Mouse (Mus musculus): ENCODE data around the gene Tas1r3. TPM values are rescaled to one million over a fixed set of nuclear protein-coding genes. Genes with fewer than 3 reads are reported as not detected.

Tas1r3 gene
- polyA plus RNA-seq (2015; fragmentation: Nextera tagmentation; extraction: Ambion mirVana) = 0.47 and 0.57 TPM in 2 replicates

DNA sequence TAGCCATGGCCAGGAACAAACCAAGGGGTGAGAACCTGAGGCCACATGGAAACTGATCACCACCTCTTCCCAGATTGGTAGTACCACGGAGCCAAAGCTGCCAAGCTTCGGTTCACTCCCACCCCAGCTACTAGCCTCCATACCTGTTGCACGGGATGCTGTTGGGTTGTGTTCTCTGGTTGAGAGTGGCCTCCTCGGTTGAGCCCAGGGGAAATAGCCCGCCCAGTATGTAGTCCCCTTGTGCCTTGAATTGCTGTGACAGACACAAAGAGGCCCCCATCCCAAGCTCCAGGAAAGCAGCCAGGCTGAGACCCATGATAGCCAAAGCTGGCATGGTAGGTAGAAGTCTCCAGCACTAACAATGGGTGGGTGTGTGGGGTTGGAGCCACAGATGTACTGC is at the start of gene Tas1r3:
Gene Tas1r3 (minus strand): TSS at position 362 of the 400 bp plus-strand sequence.
- no peak within 1 kb of the TSS for H3K9ac ChIP-seq
- H3K4me3 ChIP-seq = no peak within 1 kb of the TSS
- H3K4me1 ChIP-seq (replicated peaks) = 0 out of 2 replicates have a peak, but pooled peaks cover under 1% of the 10 kb centered on the region
- no peak within 1 kb of the TSS for H3K4me2 ChIP-seq
- ATAC-seq (ENCODE audit: low FRiP score) = no peak
- H3K27ac ChIP-seq = no peak within 1 kb of the TSS
- no peaks in the 10 kb centered on the region for H3K27me3 ChIP-seq
- WGBS = 81% methylated on average over 5 of the region's 5 CpGs
- no peaks in the 10 kb centered on the region for H3K9me3 ChIP-seq
- peaks cover 72% of the 10 kb centered on the region for H3K36me3 ChIP-seq

GRCm38 (mm10) chr4:155908751-155909150 is 45.6 kb upstream of the Tas1r3 start:
- H3K27ac ChIP-seq = no peak overlapping the region
- H3K27me3 ChIP-seq = no peaks in the 10 kb centered on the region
- ATAC-seq (ENCODE audit: low FRiP score) = no peak
- H3K9ac ChIP-seq = no peak overlapping the region
- peaks cover 41% of the 10 kb centered on the region for H3K36me3 ChIP-seq
- no peak overlapping the region for H3K4me2 ChIP-seq
- H3K4me1 ChIP-seq (replicated peaks) = no peaks in the 10 kb centered on the region
- no peak overlapping the region for H3K4me3 ChIP-seq
- 93% methylated on average over 4 of the region's 4 CpGs for WGBS
- H3K9me3 ChIP-seq = no peaks in the 10 kb centered on the region

GRCm38 (mm10) chr4:155908281-155908680 is 45.1 kb upstream of the Tas1r3 start:
- no peak for ATAC-seq (ENCODE audit: low FRiP score)

DNA sequence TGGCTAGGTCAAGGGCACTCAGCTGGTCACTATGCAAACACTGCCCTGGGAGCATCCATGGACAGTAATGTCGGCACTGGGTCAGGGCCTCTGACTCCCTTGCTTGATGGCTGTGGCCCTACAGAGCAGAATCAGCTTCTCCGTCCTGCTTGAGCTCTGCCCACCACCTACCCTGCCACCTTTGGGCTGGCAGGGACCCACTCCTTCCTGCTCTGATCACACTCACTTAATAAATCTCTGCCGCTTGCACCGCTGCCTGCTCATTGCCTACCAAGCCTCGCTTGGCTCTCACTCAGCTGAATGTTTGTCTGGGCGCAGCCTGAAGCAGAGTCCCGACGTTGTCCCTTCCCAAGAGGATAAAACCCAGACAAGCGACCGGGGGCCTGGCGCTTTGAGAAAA is 43.8 kb upstream of the Tas1r3 start:
- H3K36me3 ChIP-seq = peaks cover 58% of the 10 kb centered on the region
- no peak overlapping the region for H3K4me3 ChIP-seq
- no peaks in the 10 kb centered on the region for H3K9me3 ChIP-seq
- H3K27me3 ChIP-seq = no peaks in the 10 kb centered on the region
- ATAC-seq (ENCODE audit: low FRiP score) = no peak
- no peak overlapping the region for H3K4me2 ChIP-seq
- H3K9ac ChIP-seq = no peak overlapping the region
- no peak overlapping the region for H3K27ac ChIP-seq
- no peaks in the 10 kb centered on the region for H3K4me1 ChIP-seq (replicated peaks)
- 89% methylated on average over 11 of the region's 11 CpGs for WGBS

More at GRCm38 (mm10) chr4:155908281-155908680, 45.1 kb upstream of the Tas1r3 start:
- H3K27me3 ChIP-seq = no peaks in the 10 kb centered on the region
- no peaks in the 10 kb centered on the region for H3K9me3 ChIP-seq
- H3K4me1 ChIP-seq (replicated peaks) = no peaks in the 10 kb centered on the region
- H3K9ac ChIP-seq = no peak overlapping the region
- WGBS = 83% methylated on average over 7 of the region's 7 CpGs
- peaks cover 45% of the 10 kb centered on the region for H3K36me3 ChIP-seq
- no peak overlapping the region for H3K27ac ChIP-seq
- no peak overlapping the region for H3K4me3 ChIP-seq
- no peak overlapping the region for H3K4me2 ChIP-seq

DNA sequence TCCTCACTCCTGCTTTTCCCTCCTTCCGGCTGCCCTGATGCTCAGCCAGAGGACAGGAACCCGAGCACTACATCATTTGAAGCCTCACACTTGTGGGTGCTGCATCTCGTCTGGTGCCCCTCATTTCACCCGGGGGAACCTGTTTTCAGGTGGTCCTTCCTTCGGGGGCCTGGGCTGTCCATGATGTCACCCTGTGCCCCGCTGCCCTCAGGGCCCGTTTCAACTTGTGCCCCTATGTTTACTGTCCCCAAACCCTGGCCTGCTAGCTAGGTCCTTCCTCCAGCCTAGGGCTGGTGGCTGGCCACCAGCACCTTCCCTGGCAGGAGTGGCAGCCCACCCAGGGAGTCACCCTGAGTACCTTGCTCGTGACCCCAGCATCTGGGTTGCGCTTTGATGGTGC is 43.0 kb upstream of the Tas1r3 start:
- no peak for ATAC-seq (ENCODE audit: low FRiP score)
- Histone ChIP-seq H3K9ac (no peak overlapping the region), H3K27ac (no peak overlapping the region), H3K9me3 (no peaks in the 10 kb centered on the region), H3K4me3 (no peak overlapping the region), H3K36me3 (peaks cover 67% of the 10 kb centered on the region), H3K4me1 (replicated peaks) (no peaks in the 10 kb centered on the region), H3K4me2 (no peak overlapping the region), H3K27me3 (no peaks in the 10 kb centered on the region)
- WGBS = 88% methylated on average over 9 of the region's 9 CpGs

DNA sequence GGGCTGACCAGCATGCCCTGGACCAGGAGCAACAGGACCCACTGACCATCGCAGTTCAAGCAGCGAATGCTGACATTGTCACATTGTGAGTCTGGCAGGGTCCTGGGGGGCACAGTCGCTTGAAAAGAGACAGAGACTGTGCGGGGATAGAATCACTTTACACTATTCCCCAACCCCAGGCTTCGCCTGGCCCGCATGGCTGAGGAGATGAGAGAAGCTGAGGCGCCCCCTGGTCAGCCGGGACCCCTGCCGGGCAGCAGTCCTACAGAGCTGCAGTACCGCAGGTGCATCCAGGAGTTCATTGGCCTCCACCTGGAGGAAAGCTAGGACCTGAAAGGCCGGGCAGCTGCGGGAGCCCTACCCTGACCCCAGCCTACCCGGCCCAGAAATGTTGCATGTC is 42.5 kb upstream of the Tas1r3 start:
- Histone ChIP-seq H3K9me3 (no peaks in the 10 kb centered on the region), H3K27ac (no peak overlapping the region), H3K4me1 (replicated peaks) (no peaks in the 10 kb centered on the region), H3K36me3 (peaks cover 72% of the 10 kb centered on the region), H3K4me3 (no peak overlapping the region), H3K9ac (no peak overlapping the region), H3K4me2 (no peak overlapping the region), H3K27me3 (no peaks in the 10 kb centered on the region)
- WGBS = 86% methylated on average over 13 of the region's 13 CpGs
- ATAC-seq (ENCODE audit: low FRiP score) = no peak

- H3K36me3 ChIP-seq = peaks cover 83% of the 10 kb centered on the region
- no peak for ATAC-seq (ENCODE audit: low FRiP score)
Measured at GRCm38 (mm10) chr4:155904318-155905102, 41.3 kb upstream of the Tas1r3 start.

GRCm38 (mm10) chr4:155903246-155903645 is 40.1 kb upstream of the Tas1r3 start:
- ATAC-seq (ENCODE audit: low FRiP score) = no peak
- Histone ChIP-seq H3K9ac (no peak overlapping the region), H3K4me3 (no peak overlapping the region), H3K27me3 (no peaks in the 10 kb centered on the region), H3K9me3 (no peaks in the 10 kb centered on the region), H3K4me2 (no peak overlapping the region), H3K4me1 (replicated peaks) (no peaks in the 10 kb centered on the region), H3K27ac (no peak overlapping the region), H3K36me3 (peaks cover 96% of the 10 kb centered on the region)
- WGBS = 96% methylated on average over 13 of the region's 13 CpGs

More at GRCm38 (mm10) chr4:155904318-155905102, 41.3 kb upstream of the Tas1r3 start:
- Histone ChIP-seq H3K27me3 (no peaks in the 10 kb centered on the region), H3K4me1 (replicated peaks) (no peaks in the 10 kb centered on the region), H3K9ac (no peak overlapping the region), H3K4me2 (no peak overlapping the region), H3K9me3 (no peaks in the 10 kb centered on the region), H3K4me3 (no peak overlapping the region), H3K27ac (no peak overlapping the region)
- 93% methylated on average over 13 of the region's 13 CpGs for WGBS

GRCm38 (mm10) chr4:155901205-155901604 is 38.0 kb upstream of the Tas1r3 start:
- ATAC-seq (ENCODE audit: low FRiP score) = no peak
- no peak overlapping the region for H3K9ac ChIP-seq
- 91% methylated on average over 3 of the region's 3 CpGs for WGBS
- H3K4me1 ChIP-seq (replicated peaks) = peaks cover 2% of the 10 kb centered on the region; the same call in 1 of the 2 replicates
- no peak overlapping the region for H3K4me3 ChIP-seq
- H3K4me2 ChIP-seq = no peak overlapping the region
- H3K9me3 ChIP-seq = no peaks in the 10 kb centered on the region
- peaks cover 94% of the 10 kb centered on the region for H3K36me3 ChIP-seq
- H3K27ac ChIP-seq = no peak overlapping the region
- H3K27me3 ChIP-seq = no peaks in the 10 kb centered on the region

- H3K9me3 ChIP-seq = no peaks in the 10 kb centered on the region
- H3K9ac ChIP-seq = no peak overlapping the region
- H3K27me3 ChIP-seq = no peaks in the 10 kb centered on the region
- ATAC-seq (ENCODE audit: low FRiP score) = no peak
- H3K27ac ChIP-seq = no peak overlapping the region
- H3K4me2 ChIP-seq = no peak overlapping the region
- 96% methylated on average over 7 of the region's 7 CpGs for WGBS
- peaks cover 83% of the 10 kb centered on the region for H3K36me3 ChIP-seq
- no peak overlapping the region for H3K4me3 ChIP-seq
- H3K4me1 ChIP-seq (replicated peaks) = peaks cover 20% of the 10 kb centered on the region
Measured at GRCm38 (mm10) chr4:155899355-155899754, 36.2 kb upstream of the Tas1r3 start.

GRCm38 (mm10) chr4:155898318-155898717 is 35.2 kb upstream of the Tas1r3 start:
- H3K4me2 ChIP-seq = no peak overlapping the region
- H3K9me3 ChIP-seq = no peaks in the 10 kb centered on the region
- H3K27me3 ChIP-seq = no peaks in the 10 kb centered on the region
- 99% methylated on average over 2 of the region's 2 CpGs for WGBS
- no peak for ATAC-seq (ENCODE audit: low FRiP score)
- peaks cover 30% of the 10 kb centered on the region for H3K4me1 ChIP-seq (replicated peaks)
- no peak overlapping the region for H3K27ac ChIP-seq
- no peak overlapping the region for H3K4me3 ChIP-seq
- peaks cover 72% of the 10 kb centered on the region for H3K36me3 ChIP-seq
- H3K9ac ChIP-seq = no peak overlapping the region

GRCm38 (mm10) chr4:155896461-155896860 is 33.3 kb upstream of the Tas1r3 start:
- Histone ChIP-seq H3K27ac (no peak overlapping the region), H3K4me2 (no peak overlapping the region), H3K27me3 (no peaks in the 10 kb centered on the region), H3K9ac (no peak overlapping the region), H3K9me3 (no peaks in the 10 kb centered on the region), H3K4me1 (replicated peaks) (peaks cover 39% of the 10 kb centered on the region), H3K4me3 (no peak overlapping the region), H3K36me3 (peaks cover 54% of the 10 kb centered on the region)
- ATAC-seq (ENCODE audit: low FRiP score) = no peak
- WGBS = 97% methylated on average over 12 of the region's 12 CpGs

GRCm38 (mm10) chr4:155895826-155896225 is 32.7 kb upstream of the Tas1r3 start:
- Histone ChIP-seq H3K9ac (no peak overlapping the region), H3K4me1 (replicated peaks) (peaks cover 42% of the 10 kb centered on the region), H3K27ac (no peak overlapping the region), H3K36me3 (peaks cover 47% of the 10 kb centered on the region), H3K27me3 (no peaks in the 10 kb centered on the region), H3K4me2 (peak overlapping the region; percentile 99), H3K9me3 (no peaks in the 10 kb centered on the region), H3K4me3 (0 out of 2 replicates have a peak overlapping the region, but pooled peaks have one; percentile 93)
- no peak for ATAC-seq (ENCODE audit: low FRiP score)
- 92% methylated on average over 4 of the region's 4 CpGs for WGBS

All from hindbrain, embryonic 13.5 days (tissue).